Mouse (Mus musculus) colon, adult 2 months (tissue): ENCODE data around the gene Mgll. TPM values are rescaled to one million over a fixed set of nuclear protein-coding genes. Genes with fewer than 3 reads are reported as not detected.

Experiments
- polyA plus RNA-seq: library from polyadenylated mRNA; depleted of rRNA; stranded (reverse); fragments of >200 nt; gene quantifications from 2 replicates; pipeline ENCODE4 v1.2.3, GENCODE M21; 2012; rRNA removed

The Mgll gene
- polyA plus RNA-seq, result 68.3 and 86.1 TPM in 2 replicates

GRCm38 (mm10) chr6:88724313-88725195 lies at the start of gene Mgll:
Mgll (plus strand) TSS chr6:88724412.

GRCm38 (mm10) chr6:88841781-88842689 lies 117.8 kb downstream of the Mgll start, which contains the start of gene Abtb1:
Abtb1 (minus strand) TSS chr6:88841984.

GRCm38 (mm10) chr6:88874868-88875508 lies 150.8 kb downstream of the Mgll start, which contains the start of gene Podxl2:
Podxl2 (minus strand) TSS chr6:88875044.

Other genes starting within 250 kb of the Mgll start
- 291 and 381 TPM in 2 replicates for gene Sec61a1, start 205.5 kb upstream of the Mgll start, polyA plus RNA-seq
- gene Kbtbd12, start 86.5 kb upstream of the Mgll start, polyA plus RNA-seq, result 0.12 and 0.31 TPM in 2 replicates
- 69.8 and 104 TPM in 2 replicates for gene Abtb1, start 117.6 kb downstream of the Mgll start, polyA plus RNA-seq
- gene Podxl2, start 150.6 kb downstream of the Mgll start, polyA plus RNA-seq, result 19.6 and 27.1 TPM in 2 replicates
- 22.2 and 27.1 TPM in 2 replicates for gene Mcm2, start 174.4 kb downstream of the Mgll start, polyA plus RNA-seq
- gene Tpra1, start 177.8 kb downstream of the Mgll start, polyA plus RNA-seq, result 163 and 189 TPM in 2 replicates